Mouse (Mus musculus): ENCODE results near the gene Chit1.

The Chit1 gene

GRCm38 (mm10) chr1:134079477-134080163 lies 31.4 kb upstream of the Chit1 start:
- peak; percentile 91 for DNase-seq

DNA sequence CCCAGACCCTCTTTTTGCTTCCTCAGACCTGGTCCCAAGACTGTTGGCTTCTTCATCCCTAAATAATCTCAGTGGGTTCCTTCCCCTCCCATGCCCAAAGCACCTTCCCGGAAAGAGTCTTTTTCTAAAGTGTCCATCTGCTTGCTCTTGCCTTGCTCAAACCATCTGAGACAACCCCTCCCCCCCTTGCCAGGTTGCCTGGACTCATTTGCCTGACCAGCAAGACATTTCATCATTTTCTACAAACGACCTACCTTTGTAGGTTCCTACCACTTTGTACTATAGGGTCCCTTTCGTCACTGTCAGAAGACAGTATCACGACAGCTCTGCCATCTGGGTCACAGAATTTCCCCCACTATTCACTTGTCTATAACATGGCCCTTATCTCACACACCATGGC lies 30.6 kb upstream of the Chit1 start:
- DNase-seq = no peak

GRCm38 (mm10) chr1:134080881-134081450 lies 30.1 kb upstream of the Chit1 start:
- DNase-seq = no peak

DNA sequence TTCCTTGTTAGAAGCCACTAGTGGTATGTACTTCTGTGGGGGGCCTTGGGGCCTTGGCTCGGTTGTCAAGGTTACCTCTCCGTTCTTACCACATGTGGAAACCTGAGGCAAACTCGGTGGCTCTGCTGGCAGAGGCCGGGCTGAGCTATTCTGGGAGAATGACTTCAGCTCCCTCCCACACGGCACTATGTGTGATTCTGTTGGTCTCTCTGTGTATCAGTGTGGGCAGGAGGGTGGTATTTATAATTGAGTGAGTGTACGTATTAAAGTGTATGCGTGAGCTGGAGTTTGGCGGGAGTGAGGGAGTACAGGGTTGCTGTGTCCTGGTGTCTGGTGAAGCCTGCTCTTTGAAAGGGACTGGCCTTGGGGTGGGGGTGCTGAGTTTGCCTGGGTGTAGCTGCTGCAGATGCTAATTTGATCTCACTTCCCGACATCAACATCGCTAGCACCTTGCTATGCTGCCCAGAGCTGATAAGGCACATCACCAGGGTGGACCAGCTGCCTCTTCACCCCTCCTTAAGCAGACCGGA lies 28.0 kb upstream of the Chit1 start:
- DNase-seq = peak; percentile 69

DNA sequence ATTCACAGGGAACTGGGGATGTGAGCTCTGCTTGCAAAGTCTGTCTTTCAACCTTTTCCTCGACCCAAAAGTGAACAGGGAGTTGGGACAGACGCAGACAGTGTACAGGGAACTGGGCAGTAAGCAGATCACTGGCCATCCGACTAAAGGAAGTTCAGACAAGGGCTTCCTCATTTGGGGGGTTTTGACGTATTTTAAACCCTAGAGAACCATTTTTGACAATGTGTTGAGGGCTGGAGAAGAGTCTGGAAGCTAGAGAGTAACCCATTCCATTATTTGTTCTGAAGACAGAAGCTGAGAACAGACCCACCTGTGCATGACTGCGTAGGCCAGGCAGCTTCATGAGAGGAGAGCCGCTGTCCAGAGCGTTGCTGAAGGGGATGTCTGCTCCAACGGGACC lies 27.4 kb upstream of the Chit1 start:
- no peak for DNase-seq

- DNase-seq = no peak
Observed at GRCm38 (mm10) chr1:134084128-134084527, 26.9 kb upstream of the Chit1 start.

- no peak for DNase-seq
Observed at GRCm38 (mm10) chr1:134086017-134086416, 25.0 kb upstream of the Chit1 start.

GRCm38 (mm10) chr1:134086811-134087398 lies 24.1 kb upstream of the Chit1 start:
- peak; percentile 56 for DNase-seq

DNA sequence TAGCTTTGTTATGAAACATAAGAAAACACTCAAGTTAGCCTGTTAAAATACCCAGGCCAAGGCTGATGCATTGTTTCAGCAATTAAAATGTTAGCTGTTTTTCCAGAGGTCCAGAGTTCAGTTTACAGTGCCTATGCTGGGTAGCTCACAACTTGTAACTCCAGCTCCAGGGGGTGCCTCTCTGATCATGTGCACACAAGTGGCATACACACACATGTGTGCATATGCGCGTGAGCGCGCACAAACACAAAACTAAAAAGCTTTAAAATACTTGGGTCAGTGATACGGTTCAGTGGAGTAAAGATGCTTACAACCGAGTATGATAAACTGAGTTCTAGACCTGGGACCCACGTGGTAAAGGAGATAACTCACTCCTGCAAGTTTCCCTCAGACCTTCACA lies 22.0 kb upstream of the Chit1 start:
- DNase-seq = no peak

GRCm38 (mm10) chr1:134091851-134092250 lies 19.2 kb upstream of the Chit1 start:
- DNase-seq = no peak

- no peak for DNase-seq
Observed at GRCm38 (mm10) chr1:134092368-134092767, 18.7 kb upstream of the Chit1 start.

DNA sequence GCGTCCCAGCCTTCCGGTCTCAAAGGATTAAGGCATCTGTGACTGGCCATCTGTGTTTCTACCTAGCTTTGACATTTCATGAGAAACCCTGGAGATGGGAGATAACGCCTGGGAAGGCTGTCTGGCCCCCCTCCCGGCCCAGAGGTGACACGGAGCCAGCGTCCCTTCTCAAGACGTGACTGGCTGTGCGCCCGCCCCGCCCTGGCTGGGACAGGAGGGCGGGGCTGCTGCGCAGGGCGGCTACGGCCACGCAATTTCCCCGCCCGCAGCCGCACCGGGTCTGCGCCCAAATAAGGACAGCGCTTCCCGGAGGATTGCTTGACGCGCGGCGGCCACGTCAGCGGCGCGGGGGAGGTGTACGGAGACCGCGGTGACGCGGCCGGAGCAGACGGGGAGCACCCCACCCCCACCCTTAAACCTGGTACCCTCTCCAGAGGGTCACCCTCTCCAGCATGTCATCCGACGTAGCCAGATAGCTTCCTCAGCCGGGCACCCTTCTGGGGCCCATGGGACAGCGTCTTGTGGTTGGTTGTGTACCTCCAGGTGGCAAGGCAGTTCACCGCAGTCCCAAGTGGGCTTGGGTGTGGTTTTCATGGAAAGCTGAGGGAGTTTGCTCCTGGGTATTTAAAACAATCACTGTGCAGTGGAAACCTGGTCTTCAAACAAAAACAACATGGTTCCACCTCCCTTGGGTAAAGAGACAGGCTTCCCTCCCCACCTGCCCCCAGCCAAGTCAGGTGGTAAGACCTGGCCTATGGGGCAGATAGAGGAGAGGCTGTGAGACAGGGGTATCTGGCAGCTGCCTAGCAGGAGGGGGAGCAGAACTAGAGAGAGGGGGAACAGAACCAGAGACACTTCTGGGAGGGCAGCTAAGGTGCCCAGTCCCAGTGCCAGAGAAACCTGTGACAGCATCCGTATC lies 17.9 kb upstream of the Chit1 start:
- peak; percentile 96 for DNase-seq

GRCm38 (mm10) chr1:134093771-134094526 lies 17.1 kb upstream of the Chit1 start:
- peak; percentile 80 for DNase-seq

DNA sequence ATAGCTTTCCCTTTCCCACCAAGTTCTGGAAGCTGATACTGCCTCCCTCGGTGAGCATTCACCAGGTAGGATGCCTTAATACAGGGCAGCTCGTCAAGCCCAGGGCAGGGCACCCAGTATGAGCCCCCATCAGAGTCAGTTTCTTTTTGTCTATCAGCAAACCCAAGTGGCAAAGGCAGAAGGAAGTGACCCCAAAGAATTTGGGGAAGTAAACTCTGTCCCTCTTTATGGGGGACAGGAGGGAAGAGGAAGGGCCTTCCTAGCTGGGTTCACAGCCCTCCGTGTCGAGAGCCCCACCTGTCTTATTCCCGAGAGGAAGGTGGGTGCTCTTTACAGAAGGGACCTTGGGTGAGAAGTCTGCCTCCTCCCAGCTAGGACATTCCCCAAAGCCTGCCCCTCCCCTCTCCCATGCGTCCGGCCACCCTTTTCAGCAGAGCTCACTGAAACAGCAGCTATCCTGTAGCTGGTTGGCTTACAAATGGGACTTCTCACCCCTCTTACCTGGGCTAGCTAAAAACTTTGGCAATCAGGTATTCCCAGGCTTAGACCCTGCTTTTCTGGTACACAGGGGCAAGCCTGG lies 15.9 kb upstream of the Chit1 start:
- DNase-seq = no peak

DNA sequence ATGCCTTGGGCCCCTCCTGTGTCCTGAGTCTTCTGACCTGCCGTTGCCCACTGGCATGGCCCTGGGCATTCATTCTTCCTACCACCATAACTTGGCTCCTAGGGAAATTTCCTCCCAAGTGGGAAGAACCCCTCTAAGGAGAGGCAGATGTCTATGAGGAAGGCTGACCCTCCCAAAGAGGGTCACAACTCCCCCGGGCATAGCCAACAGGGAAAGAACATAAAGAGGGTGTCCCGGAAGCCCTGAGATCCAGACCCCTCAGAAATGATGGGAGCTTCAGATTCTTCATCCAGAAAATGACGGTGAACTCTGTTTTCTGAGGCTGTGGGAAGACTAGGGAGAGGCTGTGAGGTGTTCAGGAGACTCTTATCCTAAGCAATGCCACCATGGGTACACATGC lies 15.3 kb upstream of the Chit1 start:
- DNase-seq = no peak

DNA sequence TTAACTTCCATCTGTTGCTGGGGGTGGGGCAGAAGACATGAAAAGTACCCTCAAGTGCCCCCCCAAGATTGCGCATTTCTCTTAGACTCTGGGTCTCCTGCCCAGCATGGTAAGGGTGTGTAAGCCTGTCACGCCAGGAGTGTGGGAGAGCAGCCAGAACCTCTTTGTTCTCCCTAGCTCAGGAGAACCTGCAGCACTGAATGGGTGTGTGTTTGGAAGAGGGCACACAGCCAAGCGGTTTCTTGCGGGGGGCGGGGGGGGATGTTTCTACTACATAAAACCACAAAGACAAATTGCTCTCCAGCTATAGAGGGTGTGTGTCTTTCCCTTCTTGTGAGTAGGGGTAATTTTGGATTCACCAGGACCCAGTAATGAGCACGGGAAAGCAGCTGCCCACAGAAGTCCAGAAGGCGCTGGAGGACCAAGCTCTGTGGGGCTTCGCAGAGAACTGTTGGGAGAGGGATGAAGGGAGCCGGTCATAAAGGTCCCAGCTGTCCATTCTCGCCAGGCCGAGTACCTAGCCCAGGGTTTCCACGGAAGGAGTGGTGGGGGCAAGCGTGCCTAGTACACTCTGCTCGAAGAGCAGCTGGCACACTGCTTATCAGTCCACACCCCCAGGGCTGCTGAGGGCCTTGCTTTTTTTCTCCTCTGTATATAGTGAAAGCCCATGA lies 14.6 kb upstream of the Chit1 start:
- peak; percentile 79 for DNase-seq

- DNase-seq = no peak
Observed at GRCm38 (mm10) chr1:134097080-134097855, 13.8 kb upstream of the Chit1 start.

DNA sequence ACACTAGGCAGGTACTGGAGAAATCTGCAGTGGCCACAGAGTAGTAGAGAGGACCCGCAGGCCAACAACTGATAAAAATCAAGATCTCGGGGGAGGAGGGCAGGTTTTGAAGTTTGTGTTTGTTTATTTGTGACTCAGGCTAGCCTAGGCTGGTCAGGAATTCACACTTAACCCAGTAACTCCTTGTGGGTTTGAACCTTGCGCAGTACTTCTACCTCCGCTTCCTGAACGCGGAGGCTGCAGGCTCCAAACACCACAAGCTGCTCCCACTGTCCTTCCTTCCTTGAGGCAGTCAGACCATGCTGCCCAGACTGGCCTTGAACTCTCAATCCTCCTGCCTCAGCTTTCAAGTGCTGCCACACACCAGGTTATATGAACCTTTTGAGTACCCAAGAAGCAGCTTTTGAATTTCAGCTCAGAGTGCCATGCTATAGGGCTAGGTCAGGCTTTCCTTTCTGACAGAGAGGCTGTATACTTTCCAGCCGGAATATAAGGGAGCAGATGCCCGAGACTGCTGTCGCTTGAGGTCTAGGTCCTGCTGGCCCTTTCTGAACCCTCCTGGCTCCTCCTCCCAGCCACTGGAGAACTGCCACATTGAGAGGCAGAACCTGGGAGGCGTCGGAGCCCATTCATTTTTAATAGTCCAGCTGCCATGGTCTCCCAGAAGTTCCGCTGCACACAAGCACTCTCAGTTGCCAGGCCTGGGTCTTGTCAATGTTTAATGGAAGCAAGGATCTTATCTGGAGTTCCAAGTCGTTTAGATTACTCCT lies 12.9 kb upstream of the Chit1 start:
- peak; percentile 90 for DNase-seq

DNA sequence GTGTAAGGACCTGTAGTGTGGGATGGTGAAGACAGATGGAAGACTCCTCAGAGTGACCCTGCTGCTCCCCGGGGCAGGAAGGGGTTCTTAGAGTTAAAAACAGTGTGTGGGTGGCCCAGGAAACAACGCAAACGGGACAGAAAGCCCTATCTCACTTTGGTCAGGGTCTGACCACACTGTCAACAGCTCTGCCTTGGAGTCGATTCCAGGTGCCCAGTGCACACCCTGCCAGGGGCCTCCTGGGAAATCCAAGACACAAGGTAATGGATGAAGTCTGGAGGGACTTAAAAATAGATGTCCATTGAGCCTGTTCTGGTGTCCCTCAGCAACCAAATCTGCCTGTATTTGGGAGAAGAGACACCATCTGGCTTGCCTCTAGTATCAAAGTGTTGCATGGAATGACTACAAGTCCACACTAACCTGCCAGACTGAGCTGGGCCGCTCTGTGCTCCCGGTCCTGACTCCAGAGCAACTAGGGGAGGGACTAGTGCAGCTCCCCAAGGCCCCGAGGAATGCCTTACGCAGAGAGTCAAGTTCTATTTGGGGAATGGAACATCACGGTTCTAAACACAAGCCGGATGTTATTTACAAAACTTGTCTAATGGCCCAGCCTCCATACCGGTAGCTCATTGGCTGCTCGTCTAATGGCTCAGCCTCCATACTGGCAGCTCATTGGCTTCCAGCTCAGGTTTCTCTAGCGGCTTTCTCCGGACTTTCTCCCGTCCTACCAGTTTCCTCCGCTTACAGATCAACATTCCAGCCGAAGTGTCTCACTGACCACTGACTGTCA lies 12.1 kb upstream of the Chit1 start:
- peak; percentile 93 for DNase-seq

All from lung, postnatal 10 days (tissue).